8 mouse cellular contexts compared by ENCODE assay signal in genomic region chr1:21962083-21962471, GRCm38 (mm10). TPM values are rescaled to one million over a fixed set of nuclear protein-coding genes. Genes with fewer than 3 reads are reported as not detected.
DNase-seq lines count a peak whose midpoint lies in the region; ATAC-seq lines count a peak whose summit lies in the region.

No protein-coding gene starts in this region.

- DNase-seq in ovary, postnatal 36 days (ENCODE audit: low spot score): peak; percentile 37
- DNase-seq in ovary, adult 18-20 months (ENCODE audit: low spot score): no peak
- DNase-seq in splenic B cell, adult 2 months (ENCODE audit: low read depth, low spot score): peak; percentile 23
- no peak for DNase-seq in adipocyte (ENCODE audit: low spot score)

- no peaks in the 10 kb centered on the region for H3K27me3 ChIP-seq in embryonic facial prominence, embryonic 15.5 days
- H3K27me3 ChIP-seq in hindbrain, embryonic 13.5 days: peaks cover 27% of the 10 kb centered on the region
- H3K27me3 ChIP-seq in limb, embryonic 13.5 days: peaks cover 25% of the 10 kb centered on the region
- peaks cover 27% of the 10 kb centered on the region for H3K27me3 ChIP-seq in midbrain, embryonic 13.5 days
- no peaks in the 10 kb centered on the region for H3K27me3 ChIP-seq in splenic B cell, adult 2 months (ENCODE audit: control insufficient read depth, insufficient read depth, low read length, poor library complexity, severe bottlenecking)

- H3K4me2 ChIP-seq in embryonic facial prominence, embryonic 15.5 days (replicated peaks): peak overlapping the region; percentile 87
- peak overlapping the region; percentile 97 for H3K4me2 ChIP-seq in hindbrain, embryonic 13.5 days
- H3K4me2 ChIP-seq in limb, embryonic 13.5 days (replicated peaks): peak overlapping the region; percentile 92
- peak overlapping the region; percentile 97 for H3K4me2 ChIP-seq in midbrain, embryonic 13.5 days (replicated peaks)

- peak; percentile 6; the same call in 1 of the 2 replicates for ATAC-seq in embryonic facial prominence, embryonic 15.5 days (ENCODE audit: insufficient number of reproducible peaks, low FRiP score, low TSS enrichment, low read depth)
- ATAC-seq in hindbrain, embryonic 13.5 days (ENCODE audit: low FRiP score): peak; percentile 41
- peak; percentile 12; the same call in 1 of the 2 replicates for ATAC-seq in limb, embryonic 13.5 days (ENCODE audit: low FRiP score, low read depth)
- peak; percentile 41 for ATAC-seq in midbrain, embryonic 13.5 days

- peak overlapping the region; percentile 64 for H3K4me3 ChIP-seq in embryonic facial prominence, embryonic 15.5 days (replicated peaks)
- H3K4me3 ChIP-seq in hindbrain, embryonic 13.5 days: peak overlapping the region; percentile 69
- peak overlapping the region; percentile 67 for H3K4me3 ChIP-seq in limb, embryonic 13.5 days
- H3K4me3 ChIP-seq in midbrain, embryonic 13.5 days (replicated peaks): peak overlapping the region; percentile 68

- H3K27ac ChIP-seq in embryonic facial prominence, embryonic 15.5 days (replicated peaks): no peak overlapping the region
- H3K27ac ChIP-seq in hindbrain, embryonic 13.5 days: no peak overlapping the region; the same call in 1 of the 2 replicates
- no peak overlapping the region for H3K27ac ChIP-seq in limb, embryonic 13.5 days
- H3K27ac ChIP-seq in midbrain, embryonic 13.5 days: no peak overlapping the region

- peaks cover 18% of the 10 kb centered on the region for H3K4me1 ChIP-seq in embryonic facial prominence, embryonic 15.5 days
- H3K4me1 ChIP-seq in hindbrain, embryonic 13.5 days (replicated peaks): peaks cover 21% of the 10 kb centered on the region
- peaks cover 28% of the 10 kb centered on the region for H3K4me1 ChIP-seq in limb, embryonic 13.5 days
- peaks cover 19% of the 10 kb centered on the region for H3K4me1 ChIP-seq in midbrain, embryonic 13.5 days (replicated peaks)

- 0% methylated on average over 19 of the region's 19 CpGs for WGBS in embryonic facial prominence, embryonic 15.5 days
- 2% methylated on average over 19 of the region's 19 CpGs for WGBS in hindbrain, embryonic 13.5 days
- under 1% methylated on average over 19 of the region's 19 CpGs for WGBS in limb, embryonic 13.5 days
- under 1% methylated on average over 19 of the region's 19 CpGs for WGBS in midbrain, embryonic 13.5 days

- no peaks in the 10 kb centered on the region for H3K36me3 ChIP-seq in embryonic facial prominence, embryonic 15.5 days
- no peaks in the 10 kb centered on the region for H3K36me3 ChIP-seq in hindbrain, embryonic 13.5 days
- no peaks in the 10 kb centered on the region for H3K36me3 ChIP-seq in limb, embryonic 13.5 days
- no peaks in the 10 kb centered on the region for H3K36me3 ChIP-seq in midbrain, embryonic 13.5 days
- no peaks in the 10 kb centered on the region for H3K36me3 ChIP-seq in splenic B cell, adult 2 months (ENCODE audit: control insufficient read depth, insufficient read depth, low read length, poor library complexity, severe bottlenecking)

- no peaks in the 10 kb centered on the region for H3K9me3 ChIP-seq in embryonic facial prominence, embryonic 15.5 days (replicated peaks)
- no peaks in the 10 kb centered on the region for H3K9me3 ChIP-seq in hindbrain, embryonic 13.5 days
- no peaks in the 10 kb centered on the region for H3K9me3 ChIP-seq in limb, embryonic 13.5 days
- no peaks in the 10 kb centered on the region for H3K9me3 ChIP-seq in midbrain, embryonic 13.5 days

- H3K9ac ChIP-seq in embryonic facial prominence, embryonic 15.5 days: peak overlapping the region; percentile 37
- peak overlapping the region; percentile 77 for H3K9ac ChIP-seq in hindbrain, embryonic 13.5 days
- peak overlapping the region; percentile 77 for H3K9ac ChIP-seq in limb, embryonic 13.5 days
- peak overlapping the region; percentile 73 for H3K9ac ChIP-seq in midbrain, embryonic 13.5 days (replicated peaks)

RNA-seq across cellular contexts. Expression of gene Kcnq5, which starts 0.3 kb away (rescaled TPM):
- 1.8 and 1.9 TPM in 2 replicates for polyA plus RNA-seq in embryonic facial prominence, embryonic 15.5 days (2015; fragmentation: Nextera tagmentation; extraction: Ambion mirVana)
- polyA plus RNA-seq in hindbrain, embryonic 13.5 days (2015; fragmentation: Nextera tagmentation; extraction: Ambion mirVana): 1.1 and 1.5 TPM in 2 replicates
- 2.7 and 4.2 TPM in 2 replicates for polyA plus RNA-seq in limb, embryonic 13.5 days (2015; fragmentation: Nextera tagmentation; extraction: Ambion mirVana)
- 0.68 and 1.0 TPM in 2 replicates for polyA plus RNA-seq in midbrain, embryonic 13.5 days (2015; fragmentation: Nextera tagmentation; extraction: Ambion mirVana)

Comparison
In these comparisons a context has a peak if more than half of its experiments do, and no peak if none do; other contexts are left out.
1. DNase-seq: peak in ovary, postnatal 36 days (single experiment) and splenic B cell, adult 2 months (single experiment); none in ovary, adult 18-20 months (single experiment) and adipocyte (single experiment).
2. Peak in every context shown above with its lines, with median percentiles within 50 percentile points of each other: ATAC-seq, H3K4me2 ChIP-seq, H3K4me3 ChIP-seq and H3K9ac ChIP-seq.